Mouse (Mus musculus): Measurements from ENCODE around the gene Mplkip. TPM values are rescaled to one million over a fixed set of nuclear protein-coding genes. Genes with fewer than 3 reads are reported as not detected.

Gene Mplkip
- polyA plus RNA-seq, 1 experiment from 2014 or later, result 59.5 TPM

MicroRNAs within 50 kb of the gene (microRNA counts, 519-probe panel; counts per million panel counts)
- not detected for microRNA mmu-miR-466i

Small RNA genes lying within 50 kb of the gene (microRNA-seq; reads per million reads assigned to microRNA genes)
- not detected for gene Mir466i

Other genes with a start within 250 kb of the Mplkip start
- gene Sugct, start 361 bp downstream of the Mplkip start, polyA plus RNA-seq (2014; fragmentation: Nextera tagmentation; extraction: Ambion mirVana), result 3.0 and 3.3 TPM in 2 replicates
- gene Cdk13, start 109.9 kb downstream of the Mplkip start, polyA plus RNA-seq (2014; fragmentation: Nextera tagmentation; extraction: Ambion mirVana), result 15.8 and 17.1 TPM in 2 replicates
- gene Rala, start 249.0 kb downstream of the Mplkip start, polyA plus RNA-seq (2014; fragmentation: Nextera tagmentation; extraction: Ambion mirVana), result 137 and 138 TPM in 2 replicates